Mouse (Mus musculus): Measurements from ENCODE around the gene Pcp2.
"Not testable (repeated sequence)": the region's sequence is repeated elsewhere in the genome, so short reads cannot be mapped to it uniquely, and the experiment has no call there.

The Pcp2 gene

DNA sequence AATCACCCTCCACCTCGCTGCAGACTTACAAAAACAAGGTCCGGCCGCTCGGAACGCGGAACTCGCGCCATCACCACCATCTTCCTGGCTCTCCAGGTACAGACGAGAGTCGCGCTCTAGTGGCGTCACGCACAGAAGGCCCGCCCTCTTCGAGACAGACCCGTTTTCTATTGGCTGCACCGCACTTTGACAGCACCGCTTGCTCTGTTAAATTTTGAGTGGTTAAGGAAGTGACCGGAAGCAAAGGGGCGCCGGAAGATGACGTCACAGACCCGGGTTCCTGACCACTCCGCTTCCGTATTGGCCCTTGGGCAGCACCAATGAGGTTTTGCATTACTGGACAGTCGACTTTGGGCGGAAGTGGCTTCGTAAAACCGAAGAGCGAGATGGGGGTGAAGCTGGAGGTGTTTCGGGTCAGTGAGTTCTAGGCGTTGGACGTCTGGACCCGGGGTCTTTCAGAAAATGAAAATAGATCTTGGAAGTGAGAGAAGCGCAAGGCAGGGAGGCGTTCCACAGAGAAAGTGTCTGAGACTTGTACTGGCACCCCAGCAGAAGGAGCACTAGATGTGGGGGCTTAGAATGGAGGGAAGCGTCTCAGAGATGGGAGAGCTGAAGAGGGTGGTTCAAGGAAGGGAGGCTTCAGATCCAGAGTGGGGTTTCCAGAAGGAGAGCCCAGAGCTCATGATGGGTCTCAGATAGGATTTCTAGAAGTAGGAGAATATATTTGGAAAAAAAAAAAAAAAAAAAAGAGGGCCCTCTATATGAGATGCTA, 4.0 kb downstream of the Pcp2 start, which contains the start of the genes Xab2 and Pet100:
TSS of gene Xab2 (minus strand) at position 118 of the 772 bp plus-strand sequence.
TSS of gene Pet100 (plus strand) at position 350 of the 772 bp plus-strand sequence.
- DNase-seq, result peak; percentile 99

GRCm38 (mm10) chr8:3609816-3610150, 15.6 kb downstream of the Pcp2 start:
- peak; percentile 55 for DNase-seq

DNA sequence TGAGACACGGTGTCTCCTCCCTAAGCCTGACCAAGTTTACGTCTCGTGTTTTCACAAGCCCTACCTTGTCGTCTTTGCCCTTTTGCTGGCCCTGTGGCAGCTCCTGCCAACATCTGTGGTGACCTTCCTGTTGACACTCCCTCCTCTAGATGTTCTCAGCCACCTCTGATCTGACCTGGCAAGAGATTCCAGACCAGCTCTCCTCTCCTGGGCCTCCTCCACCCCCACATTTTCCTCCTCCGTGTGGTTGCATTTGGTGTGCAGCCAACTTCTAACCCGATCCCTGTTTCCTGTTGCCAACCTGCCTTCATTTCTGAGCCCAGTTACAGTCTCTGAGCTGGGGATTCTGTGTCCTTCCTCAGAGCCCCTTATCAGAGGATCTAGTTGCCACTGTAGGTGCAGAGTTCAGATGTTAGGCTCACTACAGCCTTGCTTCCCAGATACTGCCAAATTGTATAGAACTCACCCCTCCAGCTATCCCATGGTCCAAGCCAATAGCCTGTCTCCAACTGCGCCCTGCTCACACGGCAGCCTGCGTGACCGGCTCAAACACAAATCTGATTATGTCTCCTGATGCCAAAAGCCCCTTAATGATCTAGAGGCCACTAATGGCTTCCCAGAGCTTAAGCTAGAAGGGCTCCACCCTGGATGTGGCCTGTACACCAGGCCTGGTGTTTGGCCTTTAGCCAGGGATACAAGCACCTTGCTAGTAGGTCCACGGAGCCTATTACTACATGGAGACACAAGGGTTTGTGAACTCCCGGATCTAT, 16.1 kb downstream of the Pcp2 start:
- peak; percentile 41 for DNase-seq

DNA sequence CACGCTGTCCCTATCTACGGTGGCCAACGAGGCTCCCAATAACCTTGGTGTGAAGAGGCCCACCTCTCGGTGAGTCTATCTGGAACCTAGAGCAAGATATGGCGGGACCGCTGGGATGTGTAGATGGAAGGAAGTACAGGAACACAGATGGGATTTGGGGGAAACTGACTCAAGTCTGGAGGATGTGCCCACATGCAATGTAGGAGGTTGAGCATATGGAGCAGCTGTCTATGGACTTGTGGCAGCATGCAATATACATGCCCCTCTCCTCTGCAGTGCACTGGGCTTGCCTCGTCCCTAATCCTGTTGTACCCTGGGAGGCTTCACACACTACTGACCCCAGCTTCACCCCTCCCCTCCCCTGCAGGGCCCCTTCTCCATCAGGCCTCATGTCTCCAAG, 17.5 kb downstream of the Pcp2 start:
- DNase-seq, result no peak

DNA sequence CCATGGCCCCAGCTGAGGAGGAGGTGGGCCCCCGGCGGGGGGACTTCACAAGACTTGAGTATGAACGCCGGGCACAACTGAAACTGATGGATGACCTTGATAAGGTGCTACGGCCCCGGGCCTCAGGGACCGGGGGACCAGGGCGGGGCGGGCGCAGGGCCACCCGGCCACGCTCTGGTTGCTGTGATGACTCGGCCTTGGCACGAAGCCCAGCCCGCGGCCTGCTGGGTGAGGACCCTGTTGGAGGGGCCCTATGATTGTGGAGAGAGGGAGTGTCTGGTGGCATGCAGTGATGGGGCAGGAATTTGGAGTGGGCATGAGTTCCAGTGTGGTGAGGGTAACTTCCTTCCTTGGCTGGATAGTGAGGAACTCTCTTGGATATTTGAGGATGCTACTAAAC, 18.8 kb downstream of the Pcp2 start:
- DNase-seq, result peak; percentile 63

DNA sequence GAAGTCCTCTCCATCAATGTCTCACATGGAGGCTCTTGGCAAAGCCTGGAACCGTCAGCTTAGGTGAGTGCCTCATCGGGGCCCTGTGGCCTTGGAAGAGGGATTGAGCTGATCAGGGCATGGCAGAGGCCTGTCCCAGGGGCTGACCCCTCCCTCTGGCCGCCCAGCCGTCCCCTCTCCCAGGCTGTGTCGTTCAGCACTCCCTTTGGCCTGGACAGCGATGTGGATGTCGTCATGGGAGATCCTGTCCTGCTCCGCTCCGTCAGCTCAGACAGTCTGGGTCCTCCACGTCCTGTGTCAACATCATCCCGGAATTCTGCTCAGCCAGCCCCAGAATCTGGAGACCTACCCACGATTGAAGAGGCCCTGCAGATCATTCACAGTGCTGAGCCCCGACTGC, 21.9 kb downstream of the Pcp2 start:
- no peak for DNase-seq

DNA sequence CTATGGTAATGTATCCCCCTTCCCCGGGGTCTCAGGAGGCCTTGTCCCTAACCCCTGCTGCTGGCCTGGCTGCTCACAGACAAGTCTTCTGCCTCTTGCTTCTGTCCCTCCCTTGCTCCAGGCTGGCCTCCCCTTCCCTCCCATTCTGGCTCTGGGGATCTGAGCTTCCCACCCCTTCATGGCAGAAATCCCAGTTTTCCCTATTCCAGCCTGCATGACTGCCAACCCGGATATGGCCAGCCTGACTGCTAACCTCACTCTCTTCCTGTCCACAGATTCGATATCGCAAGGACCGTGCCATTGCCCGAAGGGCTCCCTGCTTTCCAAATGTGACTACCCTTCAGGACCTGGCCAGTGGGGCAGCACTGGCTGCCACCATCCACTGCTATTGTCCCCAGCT, 24.9 kb downstream of the Pcp2 start:
- peak; percentile 62 for DNase-seq

- DNase-seq, result no peak
These were observed 26.1 kb downstream of the Pcp2 start for GRCm38 (mm10) chr8:3599219-3599618.

GRCm38 (mm10) chr8:3598054-3598453, 27.3 kb downstream of the Pcp2 start:
- DNase-seq, result no peak

- DNase-seq, result no peak
These were observed 30.9 kb downstream of the Pcp2 start for GRCm38 (mm10) chr8:3594466-3594865.

- DNase-seq, result peak; percentile 18
These were observed 31.9 kb downstream of the Pcp2 start for GRCm38 (mm10) chr8:3593470-3593869.

DNA sequence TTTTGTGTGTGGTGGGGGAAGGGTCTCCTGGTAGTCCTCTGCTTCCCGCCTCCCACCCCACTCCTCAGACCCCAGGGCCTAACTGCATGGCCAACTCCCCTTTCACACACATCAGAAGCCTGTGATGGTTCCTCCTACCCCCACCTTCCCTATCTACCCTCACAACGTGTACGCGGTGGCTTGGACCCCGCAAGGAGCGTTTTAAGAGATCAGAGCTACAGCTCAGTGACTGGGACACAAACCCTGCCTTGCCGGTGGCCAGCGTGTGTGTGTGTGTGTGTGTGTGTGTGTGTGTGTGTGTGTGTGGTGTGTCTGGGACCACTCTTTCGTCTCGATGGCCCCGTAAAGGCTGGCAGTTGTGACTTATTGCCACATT, 37.1 kb downstream of the Pcp2 start:
- DNase-seq, result peak; percentile 18

GRCm38 (mm10) chr8:3587391-3588257, 37.7 kb downstream of the Pcp2 start:
- peak; percentile 82 for DNase-seq

- no peak for DNase-seq
These were observed 38.4 kb downstream of the Pcp2 start, which contains the start of gene Camsap3 for GRCm38 (mm10) chr8:3586993-3587390. TSS of gene Camsap3 (plus strand) at chr8:3587293.

GRCm38 (mm10) chr8:3586452-3586851, 38.9 kb downstream of the Pcp2 start:
- no peak for DNase-seq

DNA sequence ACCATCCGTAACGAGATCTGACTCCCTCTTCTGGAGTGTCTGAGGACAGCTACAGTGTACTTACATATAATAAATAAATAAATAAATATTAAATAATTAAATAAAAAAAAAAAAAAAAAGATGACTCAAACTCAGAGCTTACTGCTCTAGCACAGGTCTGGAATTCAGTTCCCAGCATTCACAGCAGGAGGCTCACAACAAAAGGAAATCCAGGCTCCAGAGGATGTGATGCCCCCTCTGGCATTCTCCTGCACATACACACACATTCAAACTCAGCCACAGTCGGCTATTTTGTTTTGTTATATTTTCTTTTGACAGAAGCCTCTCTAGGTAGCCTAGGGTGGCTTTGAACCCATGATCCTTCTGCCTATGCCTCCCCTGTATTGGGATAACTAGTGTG, 43.4 kb downstream of the Pcp2 start:
- not testable (repeated sequence) for DNase-seq

DNA sequence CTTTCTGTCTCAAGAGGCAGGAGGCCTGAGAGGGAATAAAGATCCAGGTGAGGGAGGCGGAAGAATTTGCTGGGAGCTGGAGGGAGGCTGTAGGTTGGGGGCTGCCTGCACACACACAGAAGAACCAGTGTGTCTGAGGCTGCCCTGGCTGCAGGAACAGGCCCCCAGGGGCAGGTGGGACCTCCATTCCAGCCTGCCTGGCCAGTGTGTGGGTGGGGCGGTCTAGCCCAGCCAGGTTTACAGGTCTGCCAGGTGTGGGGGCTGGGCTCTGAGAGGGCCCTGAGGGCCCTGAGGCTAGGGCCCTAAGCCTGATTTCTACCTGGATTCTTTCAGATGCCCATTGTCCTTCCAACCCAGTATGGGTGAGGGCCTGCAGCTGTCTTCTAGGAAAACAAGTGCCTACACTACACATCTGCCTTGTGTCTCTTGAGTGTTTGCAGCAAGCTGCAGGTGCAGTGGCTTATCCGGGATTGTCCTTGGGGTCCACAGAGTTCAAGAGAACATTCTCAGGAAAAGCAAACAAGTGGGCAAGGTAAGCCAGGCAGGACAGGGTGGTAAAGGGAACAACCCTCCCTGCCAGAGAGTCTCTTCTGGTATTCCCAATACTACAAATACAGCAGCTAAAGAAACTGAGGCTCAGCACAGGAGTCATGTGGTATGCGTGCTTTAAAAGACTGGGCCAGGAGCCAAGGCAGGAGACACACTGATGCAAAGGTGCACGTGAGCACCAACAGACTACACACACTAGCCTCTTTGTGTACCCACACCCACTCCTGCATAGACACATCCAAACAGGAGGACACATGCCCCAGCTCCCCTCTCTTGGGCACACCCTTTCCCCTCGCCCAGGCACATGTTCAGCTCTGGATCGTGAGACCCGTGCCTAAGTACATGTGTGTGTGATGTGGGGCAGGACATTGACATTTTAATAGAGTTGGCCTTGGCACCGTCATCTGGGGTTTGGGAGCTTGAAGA, 45.7 kb downstream of the Pcp2 start:
- DNase-seq, result no peak

GRCm38 (mm10) chr8:3576211-3576960, 49.0 kb downstream of the Pcp2 start:
- DNase-seq, result no peak

GRCm38 (mm10) chr8:3574546-3574945, 50.8 kb downstream of the Pcp2 start:
- DNase-seq, result no peak

Measured in kidney, postnatal 10 days (tissue).